Mouse (Mus musculus): Measurements from ENCODE around the gene Rftn1.

DNA sequence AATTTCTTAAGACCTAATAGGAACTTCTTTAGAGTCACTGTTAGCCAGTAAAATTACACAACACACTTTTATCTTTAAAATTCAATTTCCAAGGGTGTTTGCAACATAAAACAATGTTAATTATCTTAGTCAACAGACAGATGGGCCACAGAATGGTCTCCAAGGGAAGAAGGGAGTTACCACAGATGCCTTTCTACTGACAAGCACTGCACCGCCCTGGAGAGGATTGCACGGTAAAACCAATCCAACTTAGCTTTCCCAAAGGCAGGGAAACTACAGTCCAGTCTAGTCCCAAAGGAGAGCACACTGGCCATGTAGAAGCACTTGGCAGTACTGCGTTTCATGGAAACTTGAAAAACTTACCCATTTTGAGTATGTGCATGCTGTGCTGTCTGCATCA, 89.1 kb downstream of the Rftn1 start:
- no peak for TF ChIP-seq ZC3H11A (IDR thresholded peaks at IDR 0.05; ENCODE audit: borderline replicate concordance, low read depth, low read length)
- TF ChIP-seq MAFK (IDR thresholded peaks at IDR 0.05; ENCODE audit: insufficient read depth, low read depth, low read length), result no peak
